Mouse (Mus musculus) mesoderm, embryonic 11.5 days (tissue): Measurements from ENCODE around the gene Nudt4.

ENCODE experiments used
- DNase-seq: peaks from one replicate; pipeline ENCODE4 v3.0.0-alpha.2; 2012; ENCODE audit warnings: low read depth, low spot score

Nudt4 gene

GRCm38 (mm10) chr10:95501463-95502081 lies 62.4 kb downstream of the Nudt4 start, which contains the start of gene Mrpl42:
TSS of gene Mrpl42 (minus strand) at chr10:95501940.
- peak; percentile 91 for DNase-seq

GRCm38 (mm10) chr10:95501033-95501432 lies 62.9 kb downstream of the Nudt4 start:
- DNase-seq = no peak
